Mouse (Mus musculus) retina, adult 2 months (tissue): ENCODE data around the gene Adam12.

Experiments used
- DNase-seq: peaks from one replicate; pipeline ENCODE4 v3.0.0-alpha.2; 2012; ENCODE audit warnings: low read depth, low spot score

Gene Adam12

GRCm38 (mm10) chr7:133876139-133876538 lies 355.8 kb downstream of the Adam12 start:
- DNase-seq, result no peak

- DNase-seq, result no peak
Observed at GRCm38 (mm10) chr7:133872701-133873100, 359.2 kb downstream of the Adam12 start.

GRCm38 (mm10) chr7:133870265-133870664 lies 361.7 kb downstream of the Adam12 start:
- DNase-seq, result no peak

DNA sequence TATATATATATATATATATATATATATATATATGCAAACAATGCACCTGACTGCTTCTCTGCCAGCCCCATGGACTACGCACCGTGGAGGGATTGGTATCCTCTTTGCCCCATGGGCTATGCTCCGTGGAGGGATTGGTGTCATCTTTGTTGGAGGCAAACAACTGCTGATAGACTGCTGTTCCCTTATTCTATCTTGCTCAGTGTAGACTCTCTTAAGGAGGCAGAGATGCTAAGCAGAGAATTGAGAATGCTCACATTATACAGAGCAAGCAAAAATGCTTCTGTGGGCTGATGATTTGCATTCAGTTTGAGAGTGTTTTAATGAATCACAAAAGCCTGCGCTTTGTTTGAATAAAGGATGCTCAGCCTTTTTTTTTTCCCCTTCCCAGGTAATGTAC lies 368.3 kb downstream of the Adam12 start:
- no peak for DNase-seq

DNA sequence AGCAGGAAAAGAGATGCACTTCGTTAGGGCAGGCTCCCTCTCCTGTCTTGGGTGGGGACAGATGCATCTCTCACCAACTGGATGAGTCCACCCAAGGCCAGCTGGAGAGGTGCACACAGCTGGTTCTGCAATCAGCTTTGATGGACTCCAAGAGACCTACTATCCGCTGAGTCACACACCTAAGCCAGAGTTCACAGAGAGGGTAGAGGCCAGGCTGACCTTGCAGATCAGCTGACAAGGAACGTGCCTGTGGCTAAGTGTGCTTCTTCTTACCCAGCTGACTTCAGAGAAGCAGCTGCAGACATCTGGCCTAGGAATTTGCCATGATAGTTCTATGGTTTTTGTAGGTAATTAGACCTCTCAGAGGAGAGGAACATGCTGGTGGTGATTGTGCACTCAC lies 368.8 kb downstream of the Adam12 start:
- no peak for DNase-seq

GRCm38 (mm10) chr7:133862723-133863122 lies 369.2 kb downstream of the Adam12 start:
- no peak for DNase-seq

- no peak for DNase-seq
Observed at GRCm38 (mm10) chr7:133862233-133862632, 369.7 kb downstream of the Adam12 start.

GRCm38 (mm10) chr7:133859548-133859947 lies 372.4 kb downstream of the Adam12 start:
- no peak for DNase-seq

DNA sequence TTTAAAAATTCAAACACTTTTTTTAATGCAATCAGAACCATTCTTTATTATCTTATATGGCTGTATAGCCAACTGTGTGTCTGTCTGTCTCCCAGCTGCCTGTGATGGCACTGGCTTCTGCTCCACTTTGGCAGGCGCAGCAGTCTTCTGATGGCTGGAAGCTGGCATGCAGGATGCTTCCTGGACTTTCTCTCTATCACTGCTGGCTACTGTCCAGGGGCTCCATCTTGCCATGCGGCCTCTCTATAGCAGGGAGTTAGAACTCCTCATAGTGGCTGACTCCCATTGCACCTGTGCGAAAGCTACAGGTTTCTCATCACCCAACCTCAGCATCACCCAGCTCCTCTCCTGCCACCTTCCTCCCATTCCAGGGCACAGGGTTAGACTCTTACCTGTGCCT lies 373.4 kb downstream of the Adam12 start:
- no peak for DNase-seq

DNA sequence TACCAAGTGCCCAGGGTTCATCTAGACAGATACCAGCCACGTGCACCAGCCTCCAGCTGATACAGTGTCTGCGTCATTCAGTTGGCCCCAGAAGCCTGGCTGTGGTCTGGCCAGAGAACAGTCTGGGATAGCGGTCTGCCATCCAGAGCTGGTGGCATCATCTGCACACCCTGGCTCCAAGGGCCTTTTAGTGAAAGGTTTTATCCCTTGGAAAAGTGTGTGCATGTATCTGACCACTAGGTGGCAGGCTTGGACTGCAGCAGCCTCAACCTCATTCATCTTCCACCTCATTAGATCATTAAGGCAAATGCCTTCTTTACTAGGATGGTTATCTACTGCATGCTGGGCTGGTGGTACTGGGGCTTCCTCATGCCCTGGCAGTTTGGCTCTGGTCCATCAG lies 375.7 kb downstream of the Adam12 start:
- DNase-seq, result peak; percentile 50

- no peak for DNase-seq
Observed at GRCm38 (mm10) chr7:133850735-133851134, 381.2 kb downstream of the Adam12 start.

DNA sequence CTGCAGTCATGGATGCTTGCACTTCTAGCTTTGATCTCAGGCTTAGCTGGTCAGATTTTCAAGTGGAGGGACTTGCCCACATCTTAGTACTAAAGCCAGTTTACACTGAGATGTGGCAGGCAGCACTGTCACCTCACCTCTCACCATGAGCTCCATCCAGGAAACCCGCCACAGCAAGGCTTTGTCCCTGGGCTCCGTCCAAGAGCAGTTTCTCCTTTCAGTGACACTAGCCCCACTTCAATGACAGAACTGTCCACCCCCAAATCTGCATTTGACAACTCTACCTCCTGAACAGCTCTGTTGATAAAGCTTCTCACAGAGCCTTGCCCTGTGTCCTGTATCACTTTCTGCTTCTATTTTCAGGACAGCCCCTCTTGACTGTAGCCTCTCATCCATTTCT lies 383.8 kb downstream of the Adam12 start:
- DNase-seq, result no peak

DNA sequence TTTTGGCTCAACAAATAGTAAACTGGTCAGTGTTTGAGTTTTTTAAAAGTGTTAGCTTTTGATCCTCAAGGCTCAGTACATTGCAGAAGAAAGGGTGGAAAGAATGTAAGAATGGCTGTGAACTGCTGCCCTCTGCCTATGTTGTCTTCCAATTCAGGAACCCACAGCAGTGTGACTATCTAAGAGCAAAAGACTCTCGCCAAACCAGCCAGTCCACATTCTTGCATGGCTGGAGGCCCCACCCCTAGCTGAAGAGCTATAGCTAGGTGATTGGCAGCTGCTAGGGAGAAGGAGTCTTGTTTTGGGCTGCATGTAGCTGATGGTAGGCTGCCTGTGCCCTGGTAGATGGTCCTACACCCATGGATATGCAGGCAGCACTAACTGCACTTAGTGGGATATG lies 384.8 kb downstream of the Adam12 start:
- DNase-seq, result no peak

- DNase-seq, result no peak
Observed at GRCm38 (mm10) chr7:133842079-133842478, 389.9 kb downstream of the Adam12 start.

DNA sequence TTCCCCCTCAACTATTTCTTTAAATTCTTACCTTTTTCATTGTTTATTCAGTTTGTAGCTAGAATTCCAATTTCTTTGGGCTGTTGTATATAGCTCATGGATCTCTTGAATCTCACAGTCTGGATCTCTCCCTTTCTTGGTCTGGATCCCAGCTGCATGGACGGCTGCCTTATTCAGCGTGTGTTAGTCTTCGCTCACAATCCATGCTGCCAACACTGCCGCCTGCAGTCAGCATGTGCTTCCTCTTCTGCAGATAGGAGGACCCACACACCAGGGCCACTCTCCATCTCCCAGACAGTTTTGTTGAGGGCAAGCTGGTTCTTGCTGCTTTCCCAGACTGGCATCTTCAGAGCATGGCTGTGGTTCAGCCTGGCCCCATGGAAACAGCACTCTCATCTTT lies 392.4 kb downstream of the Adam12 start:
- DNase-seq, result no peak
